Mouse (Mus musculus): ENCODE data around the gene Ap2a2.

- TF ChIP-seq CTCF (IDR thresholded peaks at IDR 0.05) (peak; percentile 41), POLR2A (IDR thresholded peaks at IDR 0.05; ENCODE audit: insufficient read depth, low read depth, low read length) (no peak)
These were observed 62.2 kb downstream of the Ap2a2 start for GRCm38 (mm10) chr7:141624214-141624613.

Data from heart, adult 2 months (tissue).